Mouse (Mus musculus): ENCODE data around the gene Abhd18. TPM values are rescaled to one million over a fixed set of nuclear protein-coding genes. Genes with fewer than 3 reads are reported as not detected.
A peak's percentile ranks its signal among the peaks of the same experiment; 100 is the strongest.

Abhd18 gene
- polyA plus RNA-seq, 1 experiment from 2014 or later, result 7.0 TPM

GRCm38 (mm10) chr3:40938592-40938991, 91.8 kb downstream of the Abhd18 start:
- Histone ChIP-seq H3K4me3 (ENCODE audit: low read depth, low read length) (no peak overlapping the region), H3K4me1 (ENCODE audit: control insufficient read depth, insufficient read depth, low read length) (no peaks in the 10 kb centered on the region), H3K27me3 (replicated peaks; ENCODE audit: control insufficient read depth, insufficient read depth, low read length) (no peaks in the 10 kb centered on the region), H3K9me3 (ENCODE audit: control insufficient read depth, low read length) (no peaks in the 10 kb centered on the region), H3K27ac (replicated peaks; ENCODE audit: low read depth, low read length) (no peak overlapping the region), H3K4me2 (ENCODE audit: low read depth, low read length) (no peak overlapping the region), H3K9ac (ENCODE audit: low read depth, low read length) (no peak overlapping the region), H3K36me3 (ENCODE audit: control insufficient read depth, insufficient read depth, low read length) (peaks cover 13% of the 10 kb centered on the region)
- 97% methylated on average over 4 of the region's 4 CpGs for WGBS
- DNase-seq (ENCODE audit: low spot score) (no peak), ATAC-seq (ENCODE audit: low read depth) (no peak)

GRCm38 (mm10) chr3:40939019-40939418, 92.2 kb downstream of the Abhd18 start:
- DNase-seq (ENCODE audit: low spot score) (no peak), ATAC-seq (ENCODE audit: low read depth) (no peak)
- Histone ChIP-seq H3K4me3 (ENCODE audit: low read depth, low read length) (no peak overlapping the region), H3K36me3 (ENCODE audit: control insufficient read depth, insufficient read depth, low read length) (peaks cover 8% of the 10 kb centered on the region), H3K4me2 (ENCODE audit: low read depth, low read length) (no peak overlapping the region), H3K9me3 (ENCODE audit: control insufficient read depth, low read length) (no peaks in the 10 kb centered on the region), H3K27ac (replicated peaks; ENCODE audit: low read depth, low read length) (no peak overlapping the region), H3K4me1 (ENCODE audit: control insufficient read depth, insufficient read depth, low read length) (no peaks in the 10 kb centered on the region), H3K9ac (ENCODE audit: low read depth, low read length) (no peak overlapping the region), H3K27me3 (replicated peaks; ENCODE audit: control insufficient read depth, insufficient read depth, low read length) (no peaks in the 10 kb centered on the region)

GRCm38 (mm10) chr3:40949170-40949902, 102.6 kb downstream of the Abhd18 start, which contains the start of gene Larp1b:
TSS of gene Larp1b (plus strand) at chr3:40949828.
- DNase-seq (ENCODE audit: low spot score) (peak; percentile 97), ATAC-seq (ENCODE audit: low read depth) (peak; percentile 96)
- peak within 1 kb of the TSS; percentile 73 for H3K9ac ChIP-seq (ENCODE audit: low read depth, low read length)
- H3K4me3 ChIP-seq (ENCODE audit: low read depth, low read length), result peak within 1 kb of the TSS; percentile 75
- WGBS, result 2% methylated on average over 47 of the region's 66 CpGs
- H3K27me3 ChIP-seq (replicated peaks; ENCODE audit: control insufficient read depth, insufficient read depth, low read length), result peaks cover 18% of the 10 kb centered on the region
- H3K36me3 ChIP-seq (ENCODE audit: control insufficient read depth, insufficient read depth, low read length), result no peaks in the 10 kb centered on the region
- no peaks in the 10 kb centered on the region for H3K9me3 ChIP-seq (ENCODE audit: control insufficient read depth, low read length)
- 0 out of 2 replicates have a peak, but pooled peaks cover 2% of the 10 kb centered on the region for H3K4me1 ChIP-seq (ENCODE audit: control insufficient read depth, insufficient read depth, low read length)
- peak within 1 kb of the TSS; percentile 99 for H3K4me2 ChIP-seq (ENCODE audit: low read depth, low read length)
- H3K27ac ChIP-seq (replicated peaks; ENCODE audit: low read depth, low read length), result peak within 1 kb of the TSS; percentile 44; the same call in 1 of the 2 replicates

GRCm38 (mm10) chr3:40949903-40950600, 103.3 kb downstream of the Abhd18 start:
- H3K27ac ChIP-seq (replicated peaks; ENCODE audit: low read depth, low read length), result peak overlapping the region; percentile 44; the same call in 1 of the 2 replicates
- H3K4me1 ChIP-seq (ENCODE audit: control insufficient read depth, insufficient read depth, low read length), result 0 out of 2 replicates have a peak, but pooled peaks cover 2% of the 10 kb centered on the region
- H3K9ac ChIP-seq (ENCODE audit: low read depth, low read length), result peak overlapping the region; percentile 73
- peak overlapping the region; percentile 99 for H3K4me2 ChIP-seq (ENCODE audit: low read depth, low read length)
- ATAC-seq (ENCODE audit: low read depth) (peak; percentile 38), DNase-seq (ENCODE audit: low spot score) (peak; percentile 22)
- H3K36me3 ChIP-seq (ENCODE audit: control insufficient read depth, insufficient read depth, low read length), result no peaks in the 10 kb centered on the region
- peaks cover 18% of the 10 kb centered on the region for H3K27me3 ChIP-seq (replicated peaks; ENCODE audit: control insufficient read depth, insufficient read depth, low read length)
- H3K4me3 ChIP-seq (ENCODE audit: low read depth, low read length), result peak overlapping the region; percentile 75
- no peaks in the 10 kb centered on the region for H3K9me3 ChIP-seq (ENCODE audit: control insufficient read depth, low read length)
- WGBS, result 0% methylated on average over 13 of the region's 118 CpGs

GRCm38 (mm10) chr3:40950601-40951201, 103.9 kb downstream of the Abhd18 start:
- no peaks in the 10 kb centered on the region for H3K36me3 ChIP-seq (ENCODE audit: control insufficient read depth, insufficient read depth, low read length)
- no peak for ATAC-seq (ENCODE audit: low read depth)

GRCm38 (mm10) chr3:40951365-40951764, 104.6 kb downstream of the Abhd18 start:
- Histone ChIP-seq H3K4me1 (ENCODE audit: control insufficient read depth, insufficient read depth, low read length) (0 out of 2 replicates have a peak, but pooled peaks cover 2% of the 10 kb centered on the region), H3K9me3 (ENCODE audit: control insufficient read depth, low read length) (no peaks in the 10 kb centered on the region), H3K27me3 (replicated peaks; ENCODE audit: control insufficient read depth, insufficient read depth, low read length) (peaks cover 18% of the 10 kb centered on the region), H3K4me3 (ENCODE audit: low read depth, low read length) (peak overlapping the region; percentile 75), H3K36me3 (ENCODE audit: control insufficient read depth, insufficient read depth, low read length) (no peaks in the 10 kb centered on the region), H3K9ac (ENCODE audit: low read depth, low read length) (peak overlapping the region; percentile 73; the same call in 1 of the 2 replicates), H3K27ac (replicated peaks; ENCODE audit: low read depth, low read length) (no peak overlapping the region), H3K4me2 (ENCODE audit: low read depth, low read length) (peak overlapping the region; percentile 99)
- WGBS, result 10% methylated on average over 7 of the region's 7 CpGs
- ATAC-seq (ENCODE audit: low read depth) (no peak), DNase-seq (ENCODE audit: low spot score) (peak; percentile 21)

More at GRCm38 (mm10) chr3:40950601-40951201, 103.9 kb downstream of the Abhd18 start:
- Histone ChIP-seq H3K4me1 (ENCODE audit: control insufficient read depth, insufficient read depth, low read length) (0 out of 2 replicates have a peak, but pooled peaks cover 2% of the 10 kb centered on the region), H3K27ac (replicated peaks; ENCODE audit: low read depth, low read length) (no peak overlapping the region), H3K9ac (ENCODE audit: low read depth, low read length) (peak overlapping the region; percentile 73), H3K9me3 (ENCODE audit: control insufficient read depth, low read length) (no peaks in the 10 kb centered on the region), H3K4me2 (ENCODE audit: low read depth, low read length) (peak overlapping the region; percentile 99), H3K27me3 (replicated peaks; ENCODE audit: control insufficient read depth, insufficient read depth, low read length) (peaks cover 18% of the 10 kb centered on the region), H3K4me3 (ENCODE audit: low read depth, low read length) (peak overlapping the region; percentile 75)
- peak; percentile 19 for DNase-seq (ENCODE audit: low spot score)
- WGBS, result under 1% methylated on average over 39 of the region's 43 CpGs

GRCm38 (mm10) chr3:40952606-40953005, 105.8 kb downstream of the Abhd18 start:
- peaks cover 18% of the 10 kb centered on the region for H3K27me3 ChIP-seq (replicated peaks; ENCODE audit: control insufficient read depth, insufficient read depth, low read length)
- H3K4me1 ChIP-seq (ENCODE audit: control insufficient read depth, insufficient read depth, low read length), result 0 out of 2 replicates have a peak, but pooled peaks cover 2% of the 10 kb centered on the region
- no peak overlapping the region for H3K4me2 ChIP-seq (ENCODE audit: low read depth, low read length)
- H3K9ac ChIP-seq (ENCODE audit: low read depth, low read length), result no peak overlapping the region
- H3K9me3 ChIP-seq (ENCODE audit: control insufficient read depth, low read length), result no peaks in the 10 kb centered on the region
- no peaks in the 10 kb centered on the region for H3K36me3 ChIP-seq (ENCODE audit: control insufficient read depth, insufficient read depth, low read length)
- ATAC-seq (ENCODE audit: low read depth), result no peak
- no peak overlapping the region for H3K4me3 ChIP-seq (ENCODE audit: low read depth, low read length)
- no peak for DNase-seq (ENCODE audit: low spot score)
- no peak overlapping the region for H3K27ac ChIP-seq (replicated peaks; ENCODE audit: low read depth, low read length)

GRCm38 (mm10) chr3:40954792-40955191, 108.0 kb downstream of the Abhd18 start:
- H3K4me2 ChIP-seq (ENCODE audit: low read depth, low read length), result no peak overlapping the region
- no peak overlapping the region for H3K4me3 ChIP-seq (ENCODE audit: low read depth, low read length)
- no peak overlapping the region for H3K27ac ChIP-seq (replicated peaks; ENCODE audit: low read depth, low read length)
- H3K27me3 ChIP-seq (replicated peaks; ENCODE audit: control insufficient read depth, insufficient read depth, low read length), result peaks cover 18% of the 10 kb centered on the region
- H3K9me3 ChIP-seq (ENCODE audit: control insufficient read depth, low read length), result no peaks in the 10 kb centered on the region
- no peaks in the 10 kb centered on the region for H3K36me3 ChIP-seq (ENCODE audit: control insufficient read depth, insufficient read depth, low read length)
- 77% methylated on average over 1 of the region's 1 CpGs for WGBS
- ATAC-seq (ENCODE audit: low read depth), result no peak
- H3K4me1 ChIP-seq (ENCODE audit: control insufficient read depth, insufficient read depth, low read length), result 0 out of 2 replicates have a peak, but pooled peaks cover 2% of the 10 kb centered on the region
- no peak overlapping the region for H3K9ac ChIP-seq (ENCODE audit: low read depth, low read length)
- no peak for DNase-seq (ENCODE audit: low spot score)

Measured in embryonic facial prominence, embryonic 14.5 days (tissue).